ENCODE assay signal across 20 mouse cellular contexts in the genomic region with DNA sequence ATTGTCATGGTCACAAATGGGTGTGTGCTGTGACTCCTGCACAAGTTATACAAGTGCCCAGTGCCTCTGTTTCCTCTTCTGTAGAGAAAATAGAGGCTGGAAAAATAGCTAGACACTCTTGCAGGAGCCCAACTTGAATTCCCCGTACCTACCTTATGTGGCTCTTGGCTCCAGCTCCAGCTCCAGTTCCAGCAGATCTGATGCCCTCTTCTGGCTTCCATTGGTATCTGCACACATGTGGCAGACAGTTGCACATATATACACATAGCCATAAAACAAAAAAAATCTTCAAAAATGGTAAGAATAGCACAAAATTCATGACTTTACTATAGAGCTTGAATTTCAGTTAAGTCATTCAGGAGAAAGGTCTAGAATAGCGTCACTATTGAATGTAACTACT.
DNase-seq lines count a peak whose midpoint lies in the region; ATAC-seq and TF ChIP-seq lines count a peak whose summit lies in the region.
"Had no signal": no experiment of that assay in that cellular context is flagged by ENCODE, and none has a peak within 500 bp of the region (broad histone marks: within the 10 kb centered on the region; RNA-seq: fewer than 3 reads in every experiment).

No protein-coding gene starts in this region.

- no peaks in the 10 kb centered on the region for H3K27me3 ChIP-seq in heart, embryonic 10.5 days (ENCODE audit: insufficient read depth, poor library complexity, severe bottlenecking)
- H3K27me3 ChIP-seq in kidney, postnatal 0 days (ENCODE audit: insufficient read depth, low read length), result no peaks in the 10 kb centered on the region
- no peaks in the 10 kb centered on the region for H3K27me3 ChIP-seq in intestine, embryonic 14.5 days (replicated peaks; ENCODE audit: control insufficient read depth, insufficient read depth, low read length)
- no peaks in the 10 kb centered on the region for H3K27me3 ChIP-seq in forebrain, embryonic 10.5 days (ENCODE audit: poor library complexity, severe bottlenecking)
- H3K27me3 ChIP-seq: embryonic facial prominence, embryonic 12.5 days; forebrain, embryonic 12.5 days; hindbrain, embryonic 12.5 days had no signal

- DNase-seq in heart, embryonic 10.5 days (ENCODE audit: low spot score), result no peak
- no peak for DNase-seq in heart, postnatal 10 days
- DNase-seq in kidney, postnatal 0 days (ENCODE audit: low spot score), result no peak
- DNase-seq in kidney, postnatal 4 days, result no peak
- DNase-seq in 3T3-L1 (ENCODE audit: low read depth, low spot score), result peak; percentile 37
- no peak for DNase-seq in intestine, embryonic 14.5 days (ENCODE audit: low spot score)
- no peak for DNase-seq in forebrain, embryonic 10.5 days (ENCODE audit: extremely low spot score, low spot score)
- no peak for DNase-seq in ovary, postnatal 14 days (ENCODE audit: low spot score)
- DNase-seq: cerebellum, adult 11 months; cerebellum, postnatal 36 days; kidney, postnatal 25 days; layer of hippocampus, postnatal 36 days; left cerebral cortex, postnatal 4 days; lung, adult 2 months; right cerebral cortex, postnatal 4 days; thymus, postnatal 4 days had no signal

- 98% methylated on average over 2 of the region's 2 CpGs for WGBS in heart, embryonic 10.5 days
- WGBS in kidney, postnatal 0 days, result 97% methylated on average over 2 of the region's 2 CpGs
- WGBS in intestine, embryonic 14.5 days, result 95% methylated on average over 2 of the region's 2 CpGs
- WGBS in forebrain, embryonic 10.5 days, result 89% methylated on average over 2 of the region's 2 CpGs

- no peak overlapping the region for H3K4me2 ChIP-seq in kidney, postnatal 0 days (ENCODE audit: low read length)
- H3K4me2 ChIP-seq in intestine, embryonic 14.5 days (ENCODE audit: low read length), result no peak overlapping the region
- H3K4me2 ChIP-seq: embryonic facial prominence, embryonic 12.5 days; forebrain, embryonic 12.5 days; hindbrain, embryonic 12.5 days; midbrain, embryonic 13.5 days had no signal

- no peaks in the 10 kb centered on the region for H3K36me3 ChIP-seq in heart, embryonic 10.5 days
- no peaks in the 10 kb centered on the region for H3K36me3 ChIP-seq in kidney, postnatal 0 days (ENCODE audit: insufficient read depth, low read length)
- H3K36me3 ChIP-seq in intestine, embryonic 14.5 days (ENCODE audit: control insufficient read depth, insufficient read depth, low read length), result no peaks in the 10 kb centered on the region
- H3K36me3 ChIP-seq in forebrain, embryonic 10.5 days (replicated peaks), result peaks cover 3% of the 10 kb centered on the region; the same call in 1 of the 2 replicates
- H3K36me3 ChIP-seq: embryonic facial prominence, embryonic 12.5 days; forebrain, embryonic 12.5 days; hindbrain, embryonic 12.5 days; midbrain, embryonic 13.5 days had no signal

- peak; percentile 22 for TF ChIP-seq CTCF in kidney, postnatal 0 days (IDR thresholded peaks at IDR 0.05; ENCODE audit: low read depth)

- no peaks in the 10 kb centered on the region for H3K9me3 ChIP-seq in heart, embryonic 10.5 days
- no peaks in the 10 kb centered on the region for H3K9me3 ChIP-seq in kidney, postnatal 0 days (replicated peaks; ENCODE audit: low read length)
- no peaks in the 10 kb centered on the region for H3K9me3 ChIP-seq in intestine, embryonic 14.5 days (ENCODE audit: control insufficient read depth, low read length)
- no peaks in the 10 kb centered on the region; the same call in 1 of the 2 replicates for H3K9me3 ChIP-seq in forebrain, embryonic 10.5 days
- H3K9me3 ChIP-seq: embryonic facial prominence, embryonic 12.5 days; forebrain, embryonic 12.5 days; hindbrain, embryonic 12.5 days; midbrain, embryonic 13.5 days had no signal

- intact Hi-C loops in heart, postnatal 10 days (cut with DNase I), result no loop called here

- ATAC-seq in kidney, postnatal 0 days (replicated peaks; ENCODE audit: low FRiP score, low read depth), result no peak
- no peak for ATAC-seq in intestine, embryonic 14.5 days (replicated peaks; ENCODE audit: low FRiP score, low TSS enrichment, low read depth)
- ATAC-seq: midbrain, embryonic 13.5 days had no signal

- H3K4me3 ChIP-seq in heart, embryonic 10.5 days, result no peak overlapping the region
- no peak overlapping the region for H3K4me3 ChIP-seq in kidney, postnatal 0 days (replicated peaks; ENCODE audit: low read depth, low read length)
- H3K4me3 ChIP-seq in intestine, embryonic 14.5 days (ENCODE audit: low read depth, low read length), result no peak overlapping the region
- no peak overlapping the region for H3K4me3 ChIP-seq in forebrain, embryonic 10.5 days
- H3K4me3 ChIP-seq: embryonic facial prominence, embryonic 12.5 days; forebrain, embryonic 12.5 days; hindbrain, embryonic 12.5 days; midbrain, embryonic 13.5 days had no signal

- peaks cover 44% of the 10 kb centered on the region for H3K4me1 ChIP-seq in heart, embryonic 10.5 days
- peaks cover 16% of the 10 kb centered on the region for H3K4me1 ChIP-seq in kidney, postnatal 0 days (replicated peaks; ENCODE audit: insufficient read depth, low read length)
- H3K4me1 ChIP-seq in intestine, embryonic 14.5 days (replicated peaks; ENCODE audit: control insufficient read depth, insufficient read depth, low read length), result peaks cover 23% of the 10 kb centered on the region
- H3K4me1 ChIP-seq in forebrain, embryonic 10.5 days, result peaks cover 53% of the 10 kb centered on the region
- H3K4me1 ChIP-seq: embryonic facial prominence, embryonic 12.5 days had no signal

- H3K27ac ChIP-seq in heart, embryonic 10.5 days, result 0 out of 2 replicates have a peak overlapping the region, but pooled peaks have one; percentile 42
- H3K27ac ChIP-seq in kidney, postnatal 0 days, result peak overlapping the region; percentile 15; the same call in 1 of the 2 replicates
- H3K27ac ChIP-seq in intestine, embryonic 14.5 days (ENCODE audit: low read depth), result peak overlapping the region; percentile 34
- H3K27ac ChIP-seq in forebrain, embryonic 10.5 days, result no peak overlapping the region
- H3K27ac ChIP-seq: embryonic facial prominence, embryonic 12.5 days; forebrain, embryonic 12.5 days; hindbrain, embryonic 12.5 days; midbrain, embryonic 13.5 days had no signal

- H3K9ac ChIP-seq in kidney, postnatal 0 days (ENCODE audit: low read depth, low read length), result no peak overlapping the region
- no peak overlapping the region for H3K9ac ChIP-seq in intestine, embryonic 14.5 days (ENCODE audit: low read length)
- H3K9ac ChIP-seq: embryonic facial prominence, embryonic 12.5 days; forebrain, embryonic 12.5 days; hindbrain, embryonic 12.5 days; midbrain, embryonic 13.5 days had no signal
